Mouse (Mus musculus) neural tube, embryonic 10.5 days (tissue): Measurements from ENCODE around the gene Entpd5.

Source experiments
- DNase-seq: peaks from one replicate; pipeline ENCODE4 v3.0.0-alpha.2; 2017; ENCODE audit warnings: low spot score; ENCODE audit errors: extremely low spot score

Gene Entpd5

GRCm38 (mm10) chr12:84336963-84337625 lies 71.7 kb downstream of the Entpd5 start:
- DNase-seq, result no peak

- no peak for DNase-seq
Observed at GRCm38 (mm10) chr12:84327111-84327512, 81.7 kb downstream of the Entpd5 start.
